Mouse (Mus musculus): ENCODE measurements at regions not wholly inside any gene's neighbourhood (a gene's known extent, or its start where the extent isn't known, plus 50 kb on each side); places are given as distances from the start of the nearest gene placed in this dataset.
"Not testable (repeated sequence)": the region's sequence is repeated elsewhere in the genome, so short reads cannot be mapped to it uniquely, and the experiment has no call there.

GRCm38 (mm10) chr17:48650556-48650955, 195.9 kb downstream of the Unc5cl start:
- no peak for DNase-seq (ENCODE audit: low spot score in 2 of 2)

- no peak for DNase-seq (ENCODE audit: low spot score in 2 of 2)
Measured at GRCm38 (mm10) chr17:48672749-48673148, 218.0 kb downstream of the Unc5cl start.

GRCm38 (mm10) chr17:48678216-48678832, 223.6 kb downstream of the Unc5cl start:
- DNase-seq (ENCODE audit: low spot score in 2 of 2), result no peak

- DNase-seq (ENCODE audit: low spot score in 2 of 2), result no peak
Measured at GRCm38 (mm10) chr17:48680331-48680730, 225.6 kb downstream of the Unc5cl start.

- no peak for DNase-seq (ENCODE audit: low spot score in 2 of 2)
Measured at GRCm38 (mm10) chr17:48688944-48689343, 234.2 kb downstream of the Unc5cl start.

GRCm38 (mm10) chr17:48698456-48698855, 233.7 kb upstream of the Lrfn2 start:
- DNase-seq (ENCODE audit: low spot score in 2 of 2), result no peak

- DNase-seq (ENCODE audit: low spot score in 2 of 2), result no peak
Measured at GRCm38 (mm10) chr17:48700591-48700990, 231.6 kb upstream of the Lrfn2 start.

- DNase-seq (ENCODE audit: low spot score in 2 of 2), result no peak
Measured at GRCm38 (mm10) chr17:48720506-48720905, 211.7 kb upstream of the Lrfn2 start.

GRCm38 (mm10) chr17:48723286-48723685, 208.9 kb upstream of the Lrfn2 start:
- no peak for DNase-seq (ENCODE audit: low spot score in 2 of 2)

- DNase-seq (ENCODE audit: low spot score in 2 of 2), result no peak
Measured at GRCm38 (mm10) chr17:48724513-48725112, 207.6 kb upstream of the Lrfn2 start.

- DNase-seq (ENCODE audit: low spot score in 2 of 2), result no peak
Measured at GRCm38 (mm10) chr17:48726460-48726859, 205.7 kb upstream of the Lrfn2 start.

- no peak for DNase-seq (ENCODE audit: low spot score in 2 of 2)
Measured at GRCm38 (mm10) chr17:48733801-48734200, 198.4 kb upstream of the Lrfn2 start.

- not testable (repeated sequence) for DNase-seq (ENCODE audit: low spot score in 2 of 2)
Measured at GRCm38 (mm10) chr17:48737181-48737580, 195.0 kb upstream of the Lrfn2 start.

GRCm38 (mm10) chr17:48738708-48739107, 193.5 kb upstream of the Lrfn2 start:
- DNase-seq (ENCODE audit: low spot score in 2 of 2), result no peak

GRCm38 (mm10) chr17:48742769-48743405, 189.3 kb upstream of the Lrfn2 start:
- DNase-seq (ENCODE audit: low spot score in 2 of 2), result no peak

- no peak for DNase-seq (ENCODE audit: low spot score in 2 of 2)
Measured at GRCm38 (mm10) chr17:48770099-48770498, 162.1 kb upstream of the Lrfn2 start.

GRCm38 (mm10) chr17:48771721-48772320, 160.4 kb upstream of the Lrfn2 start:
- DNase-seq (ENCODE audit: low spot score in 2 of 2), result no peak

GRCm38 (mm10) chr17:48774172-48774890, 157.8 kb upstream of the Lrfn2 start:
- no peak for DNase-seq (ENCODE audit: low spot score in 2 of 2)

GRCm38 (mm10) chr17:48775479-48775878, 156.7 kb upstream of the Lrfn2 start:
- DNase-seq (ENCODE audit: low spot score in 2 of 2), result no peak

- no peak for DNase-seq (ENCODE audit: low spot score in 2 of 2)
Measured at GRCm38 (mm10) chr17:48776502-48776902, 155.7 kb upstream of the Lrfn2 start.

GRCm38 (mm10) chr17:48780217-48780616, 152.0 kb upstream of the Lrfn2 start:
- no peak for DNase-seq (ENCODE audit: low spot score in 2 of 2)

GRCm38 (mm10) chr17:48784417-48784816, 147.8 kb upstream of the Lrfn2 start:
- no peak for DNase-seq (ENCODE audit: low spot score in 2 of 2)
